Mouse (Mus musculus): ENCODE measurements around the gene Kars. TPM values are rescaled to one million over a fixed set of nuclear protein-coding genes. Genes with fewer than 3 reads are reported as not detected.
A peak's percentile ranks its signal among the peaks of the same experiment; 100 is the strongest.

The Kars gene
- total and polyA plus RNA-seq, 3 experiments = 295 to 642 (median 355) TPM

DNA sequence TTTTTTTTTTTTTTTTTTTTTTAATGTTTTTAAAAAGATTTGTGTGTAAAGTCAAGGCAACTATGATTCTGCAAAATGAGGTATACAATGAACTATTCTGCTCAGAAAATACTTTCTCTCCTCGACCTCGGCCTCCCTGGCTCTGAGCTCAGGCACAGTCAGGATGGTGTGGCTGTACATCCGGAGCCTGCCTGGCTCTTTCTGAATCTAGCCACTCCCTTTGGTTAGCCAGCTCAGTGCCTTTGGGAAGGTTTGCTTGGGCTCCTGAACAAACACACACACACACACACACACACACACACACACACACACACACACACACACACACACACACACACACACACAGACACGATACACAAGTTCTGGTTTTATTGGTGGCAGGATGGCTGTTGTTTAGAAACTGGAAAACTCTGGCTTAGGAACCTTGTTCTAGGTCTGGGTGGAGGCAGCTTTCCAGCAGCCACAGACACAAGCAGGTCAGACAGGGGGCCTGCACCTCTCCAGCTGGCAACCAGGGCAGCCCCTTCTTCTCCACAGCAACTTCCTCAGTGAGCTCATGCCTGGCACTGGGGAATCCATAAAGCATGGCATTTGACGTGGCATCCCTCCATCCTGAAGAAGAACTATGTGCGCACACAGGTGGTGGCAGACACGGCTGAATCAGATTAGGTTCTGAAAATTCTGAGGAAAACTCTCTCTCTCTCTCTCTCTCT, 46.1 kb downstream of the Kars start:
- H3K9me3 ChIP-seq (replicated peaks; ENCODE audit: insufficient read depth, low read length) = no peaks in the 10 kb centered on the region
- H3K36me3 ChIP-seq (ENCODE audit: control insufficient read depth in 1 of 2, insufficient read depth in 2 of 2, low read length in 2 of 2) = peaks cover 0 to 7% of the 10 kb centered on the region in 2 experiments; a peak in 3 of 4 replicates
- no peak overlapping the region for H3K4me3 ChIP-seq (ENCODE audit: control insufficient read depth in 1 of 2, insufficient read depth in 1 of 2, low read depth in 2 of 2, low read length in 2 of 2)
- TF ChIP-seq POLR2AphosphoS5 (IDR thresholded peaks at IDR 0.05; ENCODE audit: borderline replicate concordance, low read depth, low read length) (no peak), ZNF384 (IDR thresholded peaks at IDR 0.05; ENCODE audit: low read depth, low read length) (peak; percentile 42; the same call in 1 of the 2 replicates)
- no peak for DNase-seq (ENCODE audit: low read depth, low spot score)
- no peaks in the 10 kb centered on the region for H3K79me2 ChIP-seq (ENCODE audit: control insufficient read depth, insufficient read depth, low read length, poor library complexity)
- peaks cover 2 to 12% of the 10 kb centered on the region in 2 experiments; a peak in 3 of 4 replicates for H3K4me1 ChIP-seq (ENCODE audit: control insufficient read depth in 1 of 2, insufficient read depth in 2 of 2, low read length in 2 of 2)
- H3K27ac ChIP-seq (ENCODE audit: control insufficient read depth, low read depth, low read length) = no peak overlapping the region
- no peaks in the 10 kb centered on the region for H3K27me3 ChIP-seq (ENCODE audit: control insufficient read depth in 1 of 2, insufficient read depth in 2 of 2, low read length in 2 of 2)
- H3K9ac ChIP-seq (ENCODE audit: control insufficient read depth, low read depth, low read length, poor library complexity, severe bottlenecking) = no peak overlapping the region

DNA sequence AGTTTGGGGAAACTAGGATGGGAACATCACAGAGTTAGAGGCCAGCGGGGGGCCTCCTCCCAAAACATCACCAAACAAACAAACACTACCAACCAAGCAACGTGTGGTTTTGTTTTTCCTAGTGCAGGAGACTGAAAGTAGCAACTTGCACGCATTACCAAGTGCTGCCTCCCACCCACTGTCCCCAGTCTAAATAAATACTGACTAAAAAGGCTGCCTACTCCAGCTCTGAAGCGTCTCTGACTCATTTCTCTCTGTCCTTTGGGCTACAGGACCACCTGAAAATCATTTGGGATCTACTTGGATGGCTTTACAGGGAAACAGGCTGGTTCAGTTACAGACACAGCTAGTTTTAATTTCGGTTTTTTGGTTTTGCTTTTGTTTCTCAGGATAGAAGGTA, 46.8 kb downstream of the Kars start:
- H3K9me3 ChIP-seq (replicated peaks; ENCODE audit: insufficient read depth, low read length) = no peaks in the 10 kb centered on the region
- DNase-seq (ENCODE audit: low read depth, low spot score) = no peak
- H3K36me3 ChIP-seq (ENCODE audit: control insufficient read depth in 1 of 2, insufficient read depth in 2 of 2, low read length in 2 of 2) = peaks cover 0 to 7% of the 10 kb centered on the region in 2 experiments; a peak in 3 of 4 replicates
- no peak overlapping the region for H3K4me3 ChIP-seq (ENCODE audit: control insufficient read depth in 1 of 2, insufficient read depth in 1 of 2, low read depth in 2 of 2, low read length in 2 of 2)
- no peak overlapping the region for H3K9ac ChIP-seq (ENCODE audit: control insufficient read depth, low read depth, low read length, poor library complexity, severe bottlenecking)
- no peak for TF ChIP-seq MXI1 (IDR thresholded peaks at IDR 0.05; ENCODE audit: low read depth, low read length)
- no peak for TF ChIP-seq KAT2A (conservative IDR thresholded peaks at IDR 0.05; ENCODE audit: low read depth, low read length)
- TF ChIP-seq ZNF384 (IDR thresholded peaks at IDR 0.05; ENCODE audit: low read depth, low read length) = no peak
- no peak for TF ChIP-seq SMC3 (IDR thresholded peaks at IDR 0.05; ENCODE audit: low read depth, low read length)
- no peak for TF ChIP-seq USF1 (IDR thresholded peaks at IDR 0.05; ENCODE audit: low read depth, low read length)
- TF ChIP-seq ZC3H11A (IDR thresholded peaks at IDR 0.05; ENCODE audit: low read depth, low read length) = no peak
- no peak for TF ChIP-seq GATA1 (IDR thresholded peaks at IDR 0.05; ENCODE audit: low read depth, low read length)
- TF ChIP-seq POLR2AphosphoS5 (IDR thresholded peaks at IDR 0.05; ENCODE audit: borderline replicate concordance, low read depth, low read length) = no peak
- TF ChIP-seq RCOR1 (IDR thresholded peaks at IDR 0.05; ENCODE audit: low read depth, low read length) = no peak
- TF ChIP-seq RAD21 (IDR thresholded peaks at IDR 0.05; ENCODE audit: low read depth, low read length) = no peak
- no peak for TF ChIP-seq GABPA (IDR thresholded peaks at IDR 0.05; ENCODE audit: low read depth, low read length)
- no peak for TF ChIP-seq SIN3A (IDR thresholded peaks at IDR 0.05; ENCODE audit: low read length)
- no peak for TF ChIP-seq HCFC1 (IDR thresholded peaks at IDR 0.05; ENCODE audit: low read depth, low read length)
- no peak for TF ChIP-seq POLR2AphosphoS2 (IDR thresholded peaks at IDR 0.05; ENCODE audit: low read length)
- TF ChIP-seq JUND (IDR thresholded peaks at IDR 0.05; ENCODE audit: low read depth, low read length) = no peak
- TF ChIP-seq CHD2 (IDR thresholded peaks at IDR 0.05; ENCODE audit: low read length) = no peak
- TF ChIP-seq MAFK (IDR thresholded peaks at IDR 0.05; ENCODE audit: borderline replicate concordance, low read depth, low read length) = no peak
- no peak for TF ChIP-seq MYC (IDR thresholded peaks at IDR 0.05; ENCODE audit: low read depth, low read length)
- no peak for TF ChIP-seq CTCF (IDR thresholded peaks at IDR 0.05 in 2 of 3, conservative IDR thresholded peaks at IDR 0.05 in 1 of 3; ENCODE audit: control insufficient read depth in 1 of 3, insufficient read depth in 1 of 3, low read depth in 2 of 3, low read length in 3 of 3, poor library complexity in 1 of 3, severe bottlenecking in 1 of 3)
- no peaks in the 10 kb centered on the region for H3K79me2 ChIP-seq (ENCODE audit: control insufficient read depth, insufficient read depth, low read length, poor library complexity)
- no peaks in the 10 kb centered on the region for H3K27me3 ChIP-seq (ENCODE audit: control insufficient read depth in 1 of 2, insufficient read depth in 2 of 2, low read length in 2 of 2)
- H3K27ac ChIP-seq (ENCODE audit: control insufficient read depth, low read depth, low read length) = no peak overlapping the region
- peaks cover 2 to 12% of the 10 kb centered on the region in 2 experiments; a peak in 3 of 4 replicates for H3K4me1 ChIP-seq (ENCODE audit: control insufficient read depth in 1 of 2, insufficient read depth in 2 of 2, low read length in 2 of 2)
